In genomic region chr15:47202142-47202541, GRCm38 (mm10) we compare ENCODE assay signal across 28 mouse cellular contexts.
"Had no signal": no experiment of that assay in that cellular context is flagged by ENCODE, and none has a peak within 500 bp of the region (broad histone marks: within the 10 kb centered on the region; RNA-seq: fewer than 3 reads in every experiment).

No protein-coding gene starts in this region.

- H3K4me1 ChIP-seq: heart, embryonic 13.5 days; heart, embryonic 15.5 days; hindbrain, embryonic 13.5 days; hindbrain, embryonic 15.5 days; intestine, embryonic 15.5 days; kidney, embryonic 15.5 days; limb, embryonic 13.5 days; limb, embryonic 15.5 days; liver, embryonic 13.5 days; liver, embryonic 15.5 days had no signal

- H3K27me3 ChIP-seq: heart, embryonic 13.5 days; heart, embryonic 15.5 days; hindbrain, embryonic 13.5 days; hindbrain, embryonic 15.5 days; intestine, embryonic 15.5 days; kidney, embryonic 15.5 days; limb, embryonic 13.5 days; limb, embryonic 15.5 days; liver, embryonic 13.5 days; liver, embryonic 15.5 days had no signal

- DNase-seq: gastrocnemius, postnatal 14 days; gastrocnemius, postnatal 36 days; heart, adult 11 months; heart, adult 2 months; heart, postnatal 14 days; heart, postnatal 36 days; kidney, adult 18-20 months; kidney, adult 8-10 months; kidney, postnatal 10 days; kidney, postnatal 25 days; kidney, postnatal 4 days; layer of hippocampus, adult 9-11 months; left cerebral cortex, postnatal 4 days; liver, embryonic 13.5 days; liver, postnatal 0 days had no signal

- H3K9ac ChIP-seq: heart, embryonic 13.5 days; heart, embryonic 15.5 days; hindbrain, embryonic 13.5 days; hindbrain, embryonic 15.5 days; intestine, embryonic 15.5 days; kidney, embryonic 15.5 days; limb, embryonic 13.5 days; limb, embryonic 15.5 days; liver, embryonic 13.5 days; liver, embryonic 15.5 days; liver, postnatal 0 days had no signal

- H3K4me3 ChIP-seq: heart, adult 2 months; heart, embryonic 13.5 days; heart, embryonic 15.5 days; hindbrain, embryonic 13.5 days; hindbrain, embryonic 15.5 days; intestine, embryonic 15.5 days; kidney, embryonic 15.5 days; limb, embryonic 13.5 days; limb, embryonic 15.5 days; liver, embryonic 13.5 days; liver, embryonic 15.5 days had no signal

- H3K9me3 ChIP-seq: heart, embryonic 13.5 days; heart, embryonic 15.5 days; hindbrain, embryonic 13.5 days; hindbrain, embryonic 15.5 days; intestine, embryonic 15.5 days; kidney, embryonic 15.5 days; limb, embryonic 13.5 days; limb, embryonic 15.5 days; liver, embryonic 13.5 days; liver, embryonic 15.5 days had no signal

- H3K4me2 ChIP-seq: heart, embryonic 11.5 days; heart, embryonic 13.5 days; heart, embryonic 15.5 days; hindbrain, embryonic 13.5 days; hindbrain, embryonic 15.5 days; intestine, embryonic 15.5 days; kidney, embryonic 15.5 days; limb, embryonic 13.5 days; limb, embryonic 15.5 days; liver, embryonic 11.5 days; liver, embryonic 13.5 days; liver, embryonic 15.5 days had no signal

- ATAC-seq: inflammation-experienced regulatory T-cells, adult 6 months; intestine, embryonic 15.5 days; intestine, postnatal 0 days; liver, postnatal 0 days had no signal

- H3K27ac ChIP-seq: heart, adult 2 months; heart, embryonic 13.5 days; heart, embryonic 15.5 days; hindbrain, embryonic 13.5 days; hindbrain, embryonic 15.5 days; intestine, embryonic 15.5 days; kidney, embryonic 15.5 days; limb, embryonic 13.5 days; limb, embryonic 15.5 days; liver, embryonic 13.5 days; liver, embryonic 15.5 days had no signal

- H3K36me3 ChIP-seq: heart, embryonic 13.5 days; heart, embryonic 15.5 days; hindbrain, embryonic 13.5 days; hindbrain, embryonic 15.5 days; intestine, embryonic 15.5 days; kidney, embryonic 15.5 days; limb, embryonic 13.5 days; limb, embryonic 15.5 days; liver, embryonic 13.5 days; liver, embryonic 15.5 days had no signal
